Mouse (Mus musculus): ENCODE measurements around the gene Emp3.

The Emp3 gene

DNA sequence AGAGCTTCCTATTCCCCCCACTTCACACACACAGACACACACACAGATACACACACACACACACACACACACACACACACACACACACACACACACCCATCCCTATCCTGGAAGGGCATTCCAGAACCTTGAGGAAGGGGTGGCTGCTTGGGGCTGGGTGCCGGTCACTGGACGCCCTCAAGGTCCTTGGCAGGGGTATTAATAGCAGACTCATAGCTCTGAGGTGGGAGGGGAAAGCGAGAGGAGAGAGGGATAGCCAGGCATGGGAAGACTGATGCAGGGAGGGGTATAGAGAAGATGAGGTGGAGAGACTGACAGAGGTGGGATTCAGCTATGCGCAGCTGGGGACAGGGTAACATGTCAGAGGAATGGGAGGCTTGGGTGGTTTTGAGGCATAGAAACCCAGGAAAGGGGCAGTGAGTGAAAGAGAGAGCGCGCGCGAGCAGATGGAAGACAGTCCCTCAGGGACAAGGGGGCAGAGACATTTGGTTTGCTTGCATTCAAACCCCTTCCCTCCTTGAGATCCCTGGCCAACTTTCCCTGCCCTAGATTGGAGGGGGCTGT, 52.0 kb downstream of the Emp3 start:
- no peak for DNase-seq

All from kidney, postnatal 4 days (tissue).